Mouse (Mus musculus): Measurements from ENCODE around the gene Zfp13.
"Not testable (repeated sequence)": the region's sequence is repeated elsewhere in the genome, so short reads cannot be mapped to it uniquely, and the experiment has no call there.

Gene Zfp13

DNA sequence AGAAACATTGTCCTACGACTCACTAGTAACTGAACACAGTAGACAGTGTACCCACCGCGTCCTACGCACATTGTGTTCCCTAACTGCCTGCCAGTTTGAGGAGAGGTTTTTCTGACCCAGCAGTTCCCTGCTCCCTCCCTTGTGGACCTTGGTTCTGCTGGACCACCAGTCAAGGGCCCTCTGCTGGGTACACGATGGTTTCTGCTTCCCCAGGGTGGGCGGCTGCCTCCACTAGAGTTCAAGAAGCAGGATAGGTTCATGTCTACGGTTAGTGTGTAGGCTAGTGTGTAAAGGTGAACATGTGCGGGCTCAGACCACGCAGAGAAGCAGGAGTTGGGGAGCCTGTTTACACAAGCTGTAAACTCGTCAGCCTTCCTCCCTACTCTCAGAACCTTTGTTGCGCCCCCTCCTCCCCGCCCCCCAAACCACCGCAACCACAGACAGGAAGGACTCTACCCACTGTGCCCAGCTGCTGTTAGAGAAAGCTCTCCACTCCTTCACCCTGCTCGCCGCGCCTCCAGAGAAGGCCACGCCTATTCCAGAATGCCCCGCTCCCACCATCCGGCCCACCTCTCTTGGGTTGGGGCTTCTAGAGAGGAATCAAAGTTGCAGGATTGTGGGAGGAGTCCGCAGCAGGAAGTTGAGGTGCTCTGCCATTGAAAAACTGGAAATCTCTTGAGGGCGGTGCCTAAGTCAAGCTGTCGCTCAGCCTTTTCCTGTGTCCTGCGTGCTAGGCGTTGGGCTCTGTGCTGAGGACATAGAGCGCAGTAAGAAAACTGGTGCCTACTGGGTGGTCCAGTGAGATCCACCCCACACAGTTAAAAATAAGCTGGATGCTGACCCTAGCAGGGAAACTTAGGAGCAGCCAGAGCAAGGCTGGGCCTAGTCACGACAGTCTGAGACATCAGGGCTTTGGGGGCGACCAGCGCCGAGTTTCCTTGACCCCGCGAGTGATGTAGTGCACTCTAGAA, at the start of gene Zfp13:
TSS of gene Zfp13 (minus strand) at position 906 of the 971 bp plus-strand sequence.
- in situ Hi-C loops (cut with MboI) = no loop called here

DNA sequence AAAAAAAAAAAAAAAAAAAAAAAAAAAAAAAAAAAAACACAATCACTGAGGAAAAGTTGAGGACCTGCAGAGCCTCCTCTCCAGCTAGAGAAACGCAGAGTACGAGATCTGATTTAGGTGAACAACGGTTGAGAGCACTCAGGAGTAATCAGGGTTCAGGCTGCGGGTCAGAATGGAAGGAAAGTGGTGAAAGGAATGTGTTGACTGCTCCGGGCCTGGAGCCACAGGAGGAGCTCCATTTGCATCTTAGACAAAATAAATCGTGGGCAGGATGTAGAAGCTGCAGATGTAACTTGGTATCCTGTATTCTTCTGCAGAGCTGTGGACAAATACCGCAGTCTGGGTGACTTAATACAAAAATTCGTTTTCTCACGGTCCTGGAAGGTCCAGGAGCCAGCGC, 46.6 kb upstream of the Zfp13 start:
- in situ Hi-C loops (cut with MboI) = no loop called here

GRCm38 (mm10) chr17:23644613-23645495, 45.6 kb upstream of the Zfp13 start, which contains the start of gene Mmp25:
Gene Mmp25 (minus strand): TSS chr17:23645277.
- in situ Hi-C loops (cut with MboI) = no loop called here

DNA sequence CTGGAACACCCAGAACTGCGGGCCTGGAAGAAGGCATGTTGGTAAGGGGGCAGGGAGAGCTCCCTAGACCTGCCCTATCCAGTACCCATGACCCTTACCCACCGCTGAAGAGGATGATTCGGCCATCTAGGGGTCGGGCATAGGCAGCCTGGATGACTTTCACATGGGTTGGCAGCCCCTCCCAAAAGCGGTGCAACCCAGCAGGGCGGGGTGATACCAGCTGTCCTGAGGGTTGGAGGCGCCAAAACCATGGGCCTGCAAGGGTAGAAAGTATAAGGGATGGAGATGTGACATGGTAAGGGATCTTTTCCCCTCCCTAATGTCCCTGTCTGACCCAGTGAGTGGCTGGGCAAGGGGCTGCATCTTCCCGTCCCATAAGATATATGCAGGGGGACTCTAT, 32.0 kb upstream of the Zfp13 start:
- in situ Hi-C loops (cut with MboI) = no loop called here

DNA sequence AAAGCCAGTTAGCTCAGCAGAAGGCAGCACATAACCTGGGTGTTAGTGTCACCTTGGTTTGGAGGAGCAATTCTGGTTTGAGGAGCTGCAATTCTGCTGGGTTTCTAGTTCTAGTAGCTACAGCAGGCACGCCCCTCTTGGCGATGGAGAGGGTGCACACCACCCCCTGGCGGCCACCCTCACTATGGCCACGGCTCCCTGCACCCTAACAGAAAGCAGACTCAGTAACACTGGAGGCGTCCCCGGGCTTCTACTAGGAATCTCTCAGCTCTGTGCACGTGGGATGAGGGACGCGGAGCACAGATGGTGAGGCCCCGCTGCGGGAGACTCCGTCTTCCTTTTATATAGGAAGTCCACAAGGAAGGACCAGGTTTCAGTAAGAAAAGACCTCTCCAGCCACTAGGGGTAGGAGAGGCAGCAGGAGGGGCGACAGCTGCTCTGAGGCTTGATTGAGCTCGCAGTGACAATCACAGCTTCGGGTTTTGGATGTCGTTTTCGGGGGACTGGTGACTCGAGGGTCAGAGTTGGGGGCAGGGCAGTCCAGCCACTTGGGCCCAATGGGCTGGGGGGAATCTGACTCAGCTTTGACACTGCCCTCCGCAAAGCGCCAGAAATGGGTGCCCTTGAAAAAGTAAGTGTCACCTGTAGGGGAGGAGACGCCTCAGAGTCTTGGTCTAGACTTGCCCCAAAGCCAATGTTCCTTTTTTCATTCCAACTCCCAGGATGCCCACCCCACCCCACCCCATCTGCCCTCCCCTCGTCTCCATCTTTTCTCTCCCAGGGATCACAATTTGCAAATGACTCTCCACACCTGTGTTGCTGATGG, 31.1 kb upstream of the Zfp13 start:
- in situ Hi-C loops (cut with MboI) = no loop called here

DNA sequence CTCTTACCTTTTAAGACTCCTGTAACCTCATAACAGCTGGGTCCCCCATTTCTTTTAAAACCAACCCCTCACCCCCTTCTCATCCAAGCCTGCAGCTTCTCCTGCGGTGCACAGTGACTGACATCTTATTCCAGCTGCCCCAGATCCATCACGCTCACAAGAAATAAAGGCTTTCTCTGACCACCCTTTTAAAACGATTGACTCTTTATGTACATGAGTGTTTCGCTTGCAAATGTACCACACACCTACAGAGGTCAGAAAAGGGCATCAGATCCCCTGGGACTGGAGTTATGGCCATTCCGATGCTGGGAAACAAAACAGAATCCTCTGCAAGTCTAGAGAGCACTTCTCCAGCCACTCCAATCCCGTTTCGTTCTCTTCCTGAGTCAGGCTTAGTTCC, 28.5 kb upstream of the Zfp13 start:
- in situ Hi-C loops (cut with MboI) = no loop called here

DNA sequence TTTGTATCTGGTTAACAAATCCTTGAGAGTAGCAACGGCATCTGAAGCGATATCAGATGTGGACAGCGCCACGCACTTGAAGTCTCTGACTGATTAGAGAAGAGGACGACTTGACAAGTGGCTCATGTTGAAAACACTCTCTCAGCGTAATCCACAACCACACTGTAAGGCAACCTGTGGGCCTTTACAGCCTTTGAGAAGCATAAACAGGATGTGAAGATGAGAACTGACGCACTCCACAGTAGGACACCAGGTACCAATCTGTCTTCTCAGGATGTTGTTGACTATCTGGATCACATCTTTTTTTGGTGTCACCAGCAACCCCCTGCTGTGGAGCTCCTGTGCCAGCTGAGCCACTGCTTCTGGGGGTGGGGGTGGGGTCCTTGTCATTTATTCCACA, 21.1 kb upstream of the Zfp13 start:
- in situ Hi-C loops (cut with MboI) = no loop called here

GRCm38 (mm10) chr17:23617087-23617486, 17.8 kb upstream of the Zfp13 start:
- in situ Hi-C loops (cut with MboI) = no loop called here

- in situ Hi-C loops (cut with MboI) = no loop called here
Measured at GRCm38 (mm10) chr17:23610361-23610800, 11.1 kb upstream of the Zfp13 start.

- in situ Hi-C loops (cut with MboI) = no loop called here
Measured at GRCm38 (mm10) chr17:23609612-23610011, 10.3 kb upstream of the Zfp13 start.

- in situ Hi-C loops (cut with MboI) = no loop called here
Measured at GRCm38 (mm10) chr17:23605220-23605619, 5.9 kb upstream of the Zfp13 start.

- in situ Hi-C loops (cut with MboI) = loop anchor here (5.0 kb wide), 1 partner anchor 37 kb away; no protein-coding TSS in a partner anchor
Measured at GRCm38 (mm10) chr17:23604394-23604793, 5.1 kb upstream of the Zfp13 start.

DNA sequence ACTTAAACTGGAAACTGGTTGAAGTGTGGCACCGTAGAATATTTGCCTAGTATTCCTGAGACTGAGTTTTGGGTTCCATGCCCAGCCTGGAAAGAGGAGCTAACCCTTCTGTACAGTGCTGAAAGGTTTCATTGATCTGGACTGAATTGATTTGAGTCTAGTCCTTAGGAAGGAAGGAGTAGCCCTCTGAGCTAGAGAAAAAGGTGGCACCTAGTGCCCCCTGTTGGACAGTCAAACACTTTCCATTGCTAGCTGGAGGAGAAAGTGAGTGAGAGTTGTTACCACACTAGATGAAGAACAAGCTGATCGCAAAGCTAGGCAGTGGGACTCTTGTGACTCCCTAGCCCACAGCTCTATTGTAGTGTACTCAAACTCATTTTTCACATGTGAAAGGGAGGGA, 4.3 kb upstream of the Zfp13 start:
- in situ Hi-C loops (cut with MboI) = loop anchor here (5.0 kb wide), 1 partner anchor 36 kb away; no protein-coding TSS in a partner anchor

DNA sequence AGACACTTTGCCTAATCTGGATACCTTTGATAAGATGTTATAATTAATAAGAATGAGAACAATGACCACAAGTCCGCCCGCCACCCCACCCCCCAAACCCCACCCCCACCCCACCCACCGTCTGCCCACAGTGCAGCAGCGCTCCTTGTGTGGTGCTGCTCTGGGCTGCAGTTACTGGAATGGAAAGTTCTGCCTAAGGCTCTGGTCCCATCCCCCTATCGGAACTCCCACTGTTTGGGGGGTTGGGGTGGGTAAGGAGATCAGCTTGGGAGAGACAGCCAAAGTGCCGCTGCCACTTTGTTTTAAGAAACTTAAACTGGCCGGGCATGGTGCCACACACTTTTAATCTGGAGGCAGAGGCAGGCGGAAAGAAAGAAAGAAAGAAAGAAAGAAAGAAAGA, 3.8 kb upstream of the Zfp13 start:
- in situ Hi-C loops (cut with MboI) = loop anchor here (5.0 kb wide), 1 partner anchor 36 kb away; no protein-coding TSS in a partner anchor

DNA sequence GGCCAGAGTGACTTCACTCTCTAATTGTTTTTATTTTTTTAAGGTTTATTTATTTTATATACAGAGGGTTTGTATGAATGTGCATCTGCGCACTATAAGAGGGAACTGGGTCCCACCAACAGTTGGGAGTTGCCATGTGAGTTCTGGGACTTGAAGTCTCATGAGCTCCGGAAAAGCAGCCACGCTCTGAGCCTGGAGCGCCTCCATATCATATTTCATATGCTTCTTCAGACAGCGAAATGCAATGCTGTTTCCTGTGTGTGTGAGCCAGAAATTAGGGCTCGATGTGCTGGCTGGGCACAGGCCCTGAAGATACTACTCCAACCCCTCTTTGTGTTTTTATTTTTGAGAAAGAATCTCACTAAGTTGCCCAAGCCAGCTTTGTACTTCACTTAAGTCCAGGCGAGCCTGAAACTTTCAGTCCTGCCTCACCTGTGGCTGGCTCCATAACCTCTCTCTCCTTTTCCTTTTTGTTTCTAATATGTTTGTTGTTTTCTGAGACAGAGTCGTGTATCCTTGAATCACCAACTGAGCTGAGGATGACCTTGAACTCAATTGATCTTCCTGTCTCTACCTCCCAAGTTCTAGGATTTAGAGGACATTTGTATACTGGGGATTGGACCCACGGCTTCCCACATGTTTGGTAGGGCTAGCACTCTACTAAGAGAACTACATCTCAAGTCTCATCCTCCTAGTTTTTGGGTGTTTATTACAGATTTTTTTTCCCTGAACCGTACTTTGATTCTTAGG, 2.7 kb upstream of the Zfp13 start:
- in situ Hi-C loops (cut with MboI) = loop anchor here (5.0 kb wide), 1 partner anchor 35 kb away; no protein-coding TSS in a partner anchor

- in situ Hi-C loops (cut with MboI) = loop anchor here (5.0 kb wide), 1 partner anchor 34 kb away; no protein-coding TSS in a partner anchor
Measured at GRCm38 (mm10) chr17:23600641-23601622, 1.6 kb upstream of the Zfp13 start, which contains the start of gene Zscan10. Gene Zscan10 (plus strand): TSS chr17:23600856.

DNA sequence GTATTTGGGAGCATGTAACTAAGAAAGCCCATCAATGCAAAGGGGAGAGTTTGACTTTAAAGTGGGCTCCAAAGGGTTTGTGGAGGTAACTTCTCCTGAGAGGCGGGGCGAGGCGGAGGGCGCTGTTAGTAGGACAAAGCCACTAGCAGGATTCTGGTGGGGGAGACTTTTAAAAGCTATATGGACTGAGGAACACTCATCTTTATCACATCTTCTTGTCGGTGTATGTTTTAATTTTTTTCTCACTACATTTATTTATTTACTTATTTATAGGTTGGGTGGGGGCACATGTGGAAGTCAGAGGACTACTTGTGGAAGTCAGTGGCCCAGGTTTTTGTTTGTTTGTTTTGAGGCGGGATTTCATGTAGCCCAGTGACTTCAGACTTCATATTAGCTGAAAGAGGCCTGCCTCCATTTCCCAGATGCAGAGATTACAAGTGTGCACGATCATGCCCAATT, 347 bp upstream of the Zfp13 start:
- in situ Hi-C loops (cut with MboI) = loop anchor here (5.0 kb wide), 1 partner anchor 32 kb away; no protein-coding TSS in a partner anchor

DNA sequence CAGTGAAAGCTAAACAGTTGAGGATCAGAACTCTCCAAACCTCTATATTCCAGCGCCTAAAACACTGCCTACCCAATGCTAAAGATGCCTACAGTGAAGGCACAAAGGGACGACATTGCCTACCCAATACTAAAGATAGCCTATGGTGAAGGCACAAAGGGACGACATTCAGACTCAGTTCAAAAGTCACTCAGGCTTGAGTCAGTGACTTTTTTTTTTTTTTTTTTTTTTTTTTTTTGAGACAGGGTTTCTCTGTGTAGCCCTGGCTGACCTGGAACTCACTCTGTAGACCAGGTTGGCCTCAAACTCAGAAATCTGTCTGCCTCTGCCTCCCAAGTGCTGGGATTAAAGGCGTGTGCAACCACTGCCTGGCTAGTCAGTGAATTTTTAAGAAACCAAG, 4.1 kb downstream of the Zfp13 start:
- in situ Hi-C loops (cut with MboI) = not testable (repeated sequence)

DNA sequence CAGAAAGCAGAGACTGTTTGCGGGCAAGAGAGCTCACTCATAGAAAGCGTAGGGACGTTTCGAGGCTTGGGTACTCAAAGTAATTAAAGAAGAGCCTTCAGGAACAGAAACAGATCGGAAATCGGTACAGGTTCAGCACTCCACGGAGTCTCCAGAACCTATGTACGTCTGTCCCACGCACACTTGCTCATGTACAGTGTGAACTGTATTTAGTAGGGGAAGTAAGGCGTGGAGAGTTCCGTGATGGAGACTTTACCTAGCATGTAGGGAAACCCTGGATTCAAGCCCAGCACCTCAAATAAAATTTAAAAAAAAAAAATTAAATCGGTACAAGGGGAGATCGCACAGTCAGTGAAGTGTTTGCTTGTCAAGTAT, 6.4 kb downstream of the Zfp13 start:
- in situ Hi-C loops (cut with MboI) = no loop called here
